Mouse (Mus musculus): ENCODE data around the gene Ifitm6. TPM values are rescaled to one million over a fixed set of nuclear protein-coding genes. Genes with fewer than 3 reads are reported as not detected.

Gene Ifitm6
- total RNA-seq (2023), result not detected

DNA sequence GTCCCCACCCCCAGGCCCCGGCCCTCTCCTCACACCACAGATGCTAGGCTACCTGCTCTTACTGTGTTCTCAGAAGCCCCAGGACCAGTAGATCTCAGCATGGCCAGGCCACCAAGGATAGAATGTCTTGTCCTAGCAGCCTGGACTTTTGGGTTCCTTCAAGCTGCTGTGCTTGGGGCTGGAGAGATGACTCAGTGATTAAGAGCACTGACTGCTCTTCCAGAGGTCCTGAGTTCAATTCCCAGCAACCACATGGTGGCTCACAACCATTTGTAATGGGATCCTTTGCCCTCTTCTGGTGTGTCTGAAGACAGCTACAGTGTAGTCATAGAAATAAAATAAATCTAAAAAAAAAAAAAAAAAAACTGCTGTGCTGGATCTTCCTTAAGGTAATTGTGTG, at the start of gene Ifitm6:
Gene Ifitm6, minus strand, starts transcription at position 101 of the 400 bp plus-strand sequence.

DNA sequence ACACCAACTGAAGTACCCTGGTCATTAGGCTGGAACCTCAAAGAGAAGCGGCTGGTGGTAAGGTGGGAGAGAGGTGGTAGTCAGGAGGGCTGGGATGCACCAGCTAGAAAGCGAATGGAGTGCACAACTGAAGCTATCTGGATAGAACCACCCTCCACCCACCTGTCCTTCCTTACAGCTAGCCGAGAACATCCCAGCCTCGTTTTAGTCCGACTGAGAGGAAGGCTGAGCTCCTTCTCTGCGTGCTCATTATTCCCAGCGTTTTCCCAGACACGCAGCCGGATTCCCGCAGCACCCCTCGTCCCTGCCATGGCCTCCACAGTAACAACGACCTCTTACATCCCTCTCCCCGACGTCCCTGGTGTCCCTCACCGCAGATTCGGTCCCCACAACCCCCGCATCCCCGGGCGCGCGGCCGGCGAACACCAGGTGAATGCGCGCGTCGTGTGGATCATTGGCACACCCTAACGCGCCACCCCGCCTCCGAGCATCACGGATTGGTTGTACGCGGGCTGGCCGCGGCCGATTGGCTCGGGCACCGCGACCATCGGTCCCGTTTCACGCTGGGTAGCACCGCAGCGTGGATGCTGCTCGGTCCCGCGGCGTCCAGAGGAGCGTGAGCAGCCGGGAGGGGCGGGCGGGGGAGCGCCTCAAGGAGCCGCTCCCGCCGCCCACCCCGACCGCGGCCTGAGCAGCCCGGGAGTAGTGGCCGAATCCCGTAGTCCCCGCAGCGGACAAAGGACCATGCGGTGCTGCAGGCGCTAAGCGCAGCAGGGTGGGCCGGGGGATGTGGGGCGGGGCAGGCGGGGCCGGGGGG, 42.9 kb upstream of the Ifitm6 start, which contains the start of gene B4galnt4:
Gene B4galnt4, plus strand, starts transcription at position 679 of the 817 bp plus-strand sequence.

DNA sequence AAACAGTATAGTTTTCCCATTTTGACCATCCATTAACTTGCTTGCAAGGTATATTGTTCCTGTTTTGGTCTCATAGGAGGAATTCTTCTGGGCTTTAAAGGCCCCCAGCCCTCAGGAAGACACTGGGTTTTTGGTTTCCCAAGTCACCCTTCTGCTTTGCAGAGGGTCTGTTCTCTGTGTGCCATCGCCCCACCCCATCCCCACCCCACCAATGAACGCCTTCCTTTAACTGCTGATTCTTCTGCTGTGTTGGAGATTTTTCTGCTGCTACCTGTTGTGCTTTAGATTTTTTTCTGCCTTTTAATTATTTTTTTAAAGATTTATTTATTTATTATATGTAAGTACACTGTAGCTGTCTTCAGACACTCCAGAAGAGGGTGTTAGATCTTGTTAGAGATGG, 11.1 kb upstream of the Ifitm6 start, which contains the start of gene Gm17387:
Gene Gm17387, plus strand, starts transcription at position 301 of the 400 bp plus-strand sequence.

DNA sequence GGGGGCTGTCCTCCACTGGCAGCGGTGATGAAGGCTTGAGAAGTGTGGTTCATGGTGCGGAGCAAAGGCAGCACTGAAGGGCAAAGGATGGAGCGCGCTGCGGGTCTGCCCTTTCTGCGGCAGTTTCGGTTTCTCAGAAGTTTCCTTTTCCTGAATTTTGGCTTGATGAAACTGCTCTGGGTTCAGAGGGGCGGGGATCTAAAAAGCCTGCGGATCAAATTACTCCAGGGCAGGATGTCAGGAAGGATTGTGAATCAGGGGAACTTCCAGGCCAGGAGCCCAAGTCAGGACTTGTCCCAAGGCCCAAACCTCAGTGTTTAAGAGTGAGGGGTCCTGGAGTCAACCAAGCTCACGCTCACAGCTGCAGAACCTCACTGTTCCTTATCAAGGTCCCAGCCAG, 7.1 kb downstream of the Ifitm6 start, which contains the start of gene Ifitm3:
Gene Ifitm3, minus strand, starts transcription at position 178 of the 400 bp plus-strand sequence.

DNA sequence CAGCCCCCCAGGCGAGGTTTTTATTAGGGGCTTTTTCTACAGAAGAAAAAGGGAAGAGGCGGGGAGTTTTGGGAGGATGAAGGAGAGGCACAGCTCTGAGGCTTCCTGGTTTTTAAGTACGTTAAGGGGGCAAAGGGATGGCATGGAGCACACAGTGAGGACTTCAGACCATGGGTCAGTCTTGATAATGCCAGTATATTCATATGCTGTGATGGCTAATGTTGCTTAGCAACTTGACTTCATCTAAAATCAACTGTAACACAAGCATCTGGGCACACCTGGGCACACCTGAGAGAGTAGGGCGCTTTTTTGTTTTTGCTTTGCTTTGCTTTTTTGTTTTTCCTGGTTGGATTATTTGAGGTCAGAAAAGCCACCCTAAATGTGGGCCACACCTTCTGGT, 50.8 kb downstream of the Ifitm6 start, which contains the start of gene Ifitm1:
Gene Ifitm1, plus strand, starts transcription at position 301 of the 400 bp plus-strand sequence.

Other genes with a start within 250 kb of the Ifitm6 start
- not detected for gene Syce1, start 230.1 kb downstream of the Ifitm6 start, total RNA-seq (2023)
- gene Zfp941, start 195.7 kb downstream of the Ifitm6 start, total RNA-seq (2023), result not detected
- not detected for gene Urah, start 182.9 kb downstream of the Ifitm6 start, total RNA-seq (2023)
- not detected for gene Scgb1c1, start 172.4 kb downstream of the Ifitm6 start, total RNA-seq (2023)
- gene Odf3, start 170.1 kb downstream of the Ifitm6 start, total RNA-seq (2023), result not detected
- not detected for gene Gm45785, start 161.6 kb downstream of the Ifitm6 start, total RNA-seq (2023)
- 100 to 1,000 TPM; 109 to 116 TPM for gene Ric8a, start 161.0 kb downstream of the Ifitm6 start, total RNA-seq (2023)
- 10 to 100 TPM; 31.2 to 31.7 TPM for gene Bet1l, start 160.3 kb downstream of the Ifitm6 start, total RNA-seq (2023)
- 10 to 100 TPM; 75.3 to 88.5 TPM for gene Psmd13, start 136.0 kb downstream of the Ifitm6 start, total RNA-seq (2023)
- gene Sirt3, start 135.6 kb downstream of the Ifitm6 start, total RNA-seq (2023), result 1 to 10 TPM; 8.4 to 9.2 TPM
- gene Cox8b, start 117.5 kb downstream of the Ifitm6 start, total RNA-seq (2023), result not detected
- gene Nlrp6, start 97.0 kb downstream of the Ifitm6 start, total RNA-seq (2023), result under 1 TPM in 1 of 2 experiments, not detected in 1; 0.17 TPM
- gene Pgghg, start 76.5 kb downstream of the Ifitm6 start, total RNA-seq (2023), result 1 to 10 TPM; 7.3 to 8.9 TPM
- not detected for gene Ifitm5, start 67.6 kb downstream of the Ifitm6 start, total RNA-seq (2023)
- gene Gm45717, start 62.0 kb downstream of the Ifitm6 start, total RNA-seq (2023), result not detected
- 10 to 100 TPM; 17.0 to 18.4 TPM for gene Ifitm2, start 61.9 kb downstream of the Ifitm6 start, total RNA-seq (2023)
- gene Ifitm1, start 50.7 kb downstream of the Ifitm6 start, total RNA-seq (2023), result 1 to 10 TPM in 1 of 2 experiments, not detected in 1; 5.9 TPM
- 1 to 10 TPM; 1.2 to 5.6 TPM for gene Ifitm3, start 7.2 kb downstream of the Ifitm6 start, total RNA-seq (2023)
- gene Gm17387, start 11.2 kb upstream of the Ifitm6 start, total RNA-seq (2023), result not detected
- gene B4galnt4, start 43.2 kb upstream of the Ifitm6 start, total RNA-seq (2023), result 1 to 10 TPM; 1.4 to 2.2 TPM
- gene Pkp3, start 60.3 kb upstream of the Ifitm6 start, total RNA-seq (2023), result 10 to 100 TPM; 45.7 to 59.0 TPM
- 10 to 100 TPM; 74.9 to 85.3 TPM for gene Sigirr, start 82.6 kb upstream of the Ifitm6 start, total RNA-seq (2023)
- not detected for gene Ano9, start 99.9 kb upstream of the Ifitm6 start, total RNA-seq (2023)
- gene Ptdss2, start 104.5 kb upstream of the Ifitm6 start, total RNA-seq (2023), result 10 to 100 TPM; 12.0 to 12.5 TPM
- gene Rnh1, start 154.9 kb upstream of the Ifitm6 start, total RNA-seq (2023), result 10 to 100 TPM; 35.2 to 41.1 TPM
- gene Hras, start 176.1 kb upstream of the Ifitm6 start, total RNA-seq (2023), result 10 to 100 TPM; 38.9 to 45.3 TPM
- 1 to 10 TPM; 4.8 to 5.0 TPM for gene Lrrc56, start 176.2 kb upstream of the Ifitm6 start, total RNA-seq (2023)
- 1 to 10 TPM; 2.4 to 2.6 TPM for gene Lmntd2, start 196.2 kb upstream of the Ifitm6 start, total RNA-seq (2023)
- gene Rassf7, start 197.9 kb upstream of the Ifitm6 start, total RNA-seq (2023), result 1 to 10 TPM; 9.3 to 9.6 TPM
- gene Phrf1, start 210.9 kb upstream of the Ifitm6 start, total RNA-seq (2023), result 100 to 1,000 TPM; 173 to 177 TPM
- 10 to 100 TPM; 34.4 to 53.3 TPM for gene Irf7, start 248.6 kb upstream of the Ifitm6 start, total RNA-seq (2023)